Mouse (Mus musculus) kidney, adult 2 months (tissue): ENCODE data around the gene Wwox.

ENCODE experiments used
- CTCF ChIP-seq: fragments of 200-500 bp; conservative IDR thresholded peaks from 2 replicates; pipeline ENCODE4 v1.5.1; 2011; ENCODE audit warnings: low read depth, mild to moderate bottlenecking, control low read depth, low read length, moderate library complexity, mixed read lengths; ENCODE audit not compliant: insufficient read depth, insufficient read length
- POLR2A ChIP-seq: fragments of 200-500 bp; IDR thresholded peaks from one replicate; pipeline ENCODE4 v1.6.1; 2011; ENCODE audit warnings: low read depth, low read length, control low read depth

DNA sequence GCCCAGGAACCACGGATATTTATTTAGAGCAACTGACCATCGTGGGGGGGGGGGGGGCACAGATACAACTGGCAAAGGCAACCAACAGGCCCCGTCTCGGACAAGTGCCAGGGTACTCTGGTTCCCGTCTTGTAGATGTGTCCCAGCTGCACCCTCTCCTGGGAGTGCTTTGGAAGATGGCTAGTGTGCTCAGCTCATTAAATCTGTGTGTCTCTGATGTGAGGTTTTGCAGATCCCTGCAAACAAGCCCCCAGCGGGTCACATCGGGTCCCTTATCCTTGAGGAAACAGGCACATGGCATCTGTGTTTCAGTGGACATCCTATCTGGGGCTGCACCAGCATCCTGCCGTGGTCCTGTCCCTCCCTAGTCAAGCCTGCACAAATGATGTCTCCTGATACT lies 336.1 kb downstream of the Wwox start:
- TF ChIP-seq CTCF (no peak), POLR2A (no peak)
